In genomic region chrX:52914705-52915104, GRCm38 (mm10) we compare ENCODE assay signal across 15 mouse cellular contexts. TPM values are rescaled to one million over a fixed set of nuclear protein-coding genes. Genes with fewer than 3 reads are reported as not detected.
DNase-seq lines count a peak whose midpoint lies in the region; ATAC-seq lines count a peak whose summit lies in the region.
"Had no signal": no experiment of that assay in that cellular context is flagged by ENCODE, and none has a peak within 500 bp of the region (broad histone marks: within the 10 kb centered on the region; RNA-seq: fewer than 3 reads in every experiment).

No protein-coding gene starts in this region.

- peak overlapping the region; percentile 9; the same call in 1 of the 2 replicates for H3K4me2 ChIP-seq in embryonic facial prominence, embryonic 13.5 days
- peak overlapping the region; percentile 39 for H3K4me2 ChIP-seq in forebrain, embryonic 15.5 days (replicated peaks)
- H3K4me2 ChIP-seq in neural tube, embryonic 13.5 days, result peak overlapping the region; percentile 55
- H3K4me2 ChIP-seq: embryonic facial prominence, embryonic 15.5 days; kidney, embryonic 15.5 days had no signal

- H3K27ac ChIP-seq in embryonic facial prominence, embryonic 13.5 days, result no peak overlapping the region
- H3K27ac ChIP-seq in forebrain, embryonic 15.5 days (replicated peaks), result no peak overlapping the region
- no peak overlapping the region for H3K27ac ChIP-seq in midbrain, embryonic 10.5 days (replicated peaks)
- H3K27ac ChIP-seq in neural tube, embryonic 13.5 days (replicated peaks), result no peak overlapping the region
- H3K27ac ChIP-seq: embryonic facial prominence, embryonic 15.5 days; heart, adult 2 months; kidney, embryonic 15.5 days; lung, embryonic 15.5 days had no signal

- no peaks in the 10 kb centered on the region for H3K9me3 ChIP-seq in embryonic facial prominence, embryonic 13.5 days
- H3K9me3 ChIP-seq in forebrain, embryonic 15.5 days, result no peaks in the 10 kb centered on the region
- no peaks in the 10 kb centered on the region for H3K9me3 ChIP-seq in midbrain, embryonic 10.5 days (replicated peaks)
- no peaks in the 10 kb centered on the region for H3K9me3 ChIP-seq in neural tube, embryonic 13.5 days
- H3K9me3 ChIP-seq: embryonic facial prominence, embryonic 15.5 days; kidney, embryonic 15.5 days; lung, embryonic 15.5 days had no signal

- no peaks in the 10 kb centered on the region for H3K27me3 ChIP-seq in embryonic facial prominence, embryonic 13.5 days
- H3K27me3 ChIP-seq in forebrain, embryonic 15.5 days, result no peaks in the 10 kb centered on the region
- no peaks in the 10 kb centered on the region for H3K27me3 ChIP-seq in midbrain, embryonic 10.5 days (ENCODE audit: low read depth, poor library complexity, severe bottlenecking)
- no peaks in the 10 kb centered on the region for H3K27me3 ChIP-seq in neural tube, embryonic 13.5 days
- H3K27me3 ChIP-seq: embryonic facial prominence, embryonic 15.5 days; kidney, embryonic 15.5 days; lung, embryonic 15.5 days had no signal

- no peak for DNase-seq in midbrain, embryonic 10.5 days (ENCODE audit: low spot score)
- no peak for DNase-seq in adrenal gland, adult 18-20 months (ENCODE audit: low spot score in 2 of 2)
- DNase-seq in testis, postnatal 10 days (ENCODE audit: low spot score), result no peak
- DNase-seq in adrenal gland, postnatal 36 days, result no peak
- DNase-seq: gastrocnemius, postnatal 10 days; heart, adult 2 months; spleen, adult 18-20 months; thymus, postnatal 14 days had no signal

- H3K36me3 ChIP-seq in embryonic facial prominence, embryonic 13.5 days, result no peaks in the 10 kb centered on the region
- no peaks in the 10 kb centered on the region for H3K36me3 ChIP-seq in forebrain, embryonic 15.5 days
- H3K36me3 ChIP-seq in midbrain, embryonic 10.5 days, result peaks cover 17% of the 10 kb centered on the region
- no peaks in the 10 kb centered on the region for H3K36me3 ChIP-seq in neural tube, embryonic 13.5 days
- H3K36me3 ChIP-seq: embryonic facial prominence, embryonic 15.5 days; kidney, embryonic 15.5 days; lung, embryonic 15.5 days had no signal

- no peaks in the 10 kb centered on the region for H3K4me1 ChIP-seq in embryonic facial prominence, embryonic 13.5 days
- peaks cover 5% of the 10 kb centered on the region; the same call in 1 of the 2 replicates for H3K4me1 ChIP-seq in forebrain, embryonic 15.5 days
- peaks cover 9% of the 10 kb centered on the region for H3K4me1 ChIP-seq in midbrain, embryonic 10.5 days
- H3K4me1 ChIP-seq in neural tube, embryonic 13.5 days (replicated peaks), result peaks cover 11% of the 10 kb centered on the region
- H3K4me1 ChIP-seq: embryonic facial prominence, embryonic 15.5 days; kidney, embryonic 15.5 days; lung, embryonic 15.5 days had no signal

- no peak overlapping the region for H3K9ac ChIP-seq in embryonic facial prominence, embryonic 13.5 days
- peak overlapping the region; percentile 30; the same call in 1 of the 2 replicates for H3K9ac ChIP-seq in forebrain, embryonic 15.5 days (replicated peaks)
- H3K9ac ChIP-seq in neural tube, embryonic 13.5 days, result peak overlapping the region; percentile 58
- H3K9ac ChIP-seq: embryonic facial prominence, embryonic 15.5 days; kidney, embryonic 15.5 days; lung, embryonic 15.5 days had no signal

- no peak for ATAC-seq in embryonic facial prominence, embryonic 13.5 days (ENCODE audit: insufficient number of reproducible peaks, insufficient read depth, low FRiP score, low TSS enrichment, low read depth)
- ATAC-seq in forebrain, embryonic 15.5 days (replicated peaks), result no peak
- ATAC-seq in neural tube, embryonic 13.5 days (ENCODE audit: low read depth), result no peak
- ATAC-seq: activated CD4-positive, CD25-positive, alpha-beta regulatory T cell, adult 4 months had no signal

- no peak overlapping the region for H3K4me3 ChIP-seq in embryonic facial prominence, embryonic 13.5 days
- peak overlapping the region; percentile 26 for H3K4me3 ChIP-seq in forebrain, embryonic 15.5 days
- peak overlapping the region; percentile 9; the same call in 1 of the 2 replicates for H3K4me3 ChIP-seq in midbrain, embryonic 10.5 days
- peak overlapping the region; percentile 30 for H3K4me3 ChIP-seq in neural tube, embryonic 13.5 days
- H3K4me3 ChIP-seq: embryonic facial prominence, embryonic 15.5 days; heart, adult 2 months had no signal

RNA-seq across cellular contexts. Expression of gene Phf6, which starts 2.6 kb away (rescaled TPM):
- 64.4 and 64.7 TPM in 2 replicates for polyA plus RNA-seq in embryonic facial prominence, embryonic 13.5 days (2015; fragmentation: Nextera tagmentation; extraction: Ambion mirVana)
- polyA plus RNA-seq in forebrain, embryonic 15.5 days (2015; fragmentation: Nextera tagmentation; extraction: Ambion mirVana), result 94.6 and 97.5 TPM in 2 replicates
- polyA plus RNA-seq in midbrain, embryonic 10.5 days (2016; fragmentation: Nextera tagmentation; extraction: Ambion mirVana), result 94.4 and 100 TPM in 2 replicates
- 69.7 and 79.2 TPM in 2 replicates for polyA plus RNA-seq in neural tube, embryonic 13.5 days (2015; fragmentation: Nextera tagmentation; extraction: Ambion mirVana)
- total RNA-seq in adrenal gland, adult 18-20 months (2021), result 10 to 100 TPM; 14.9 to 16.0 TPM
- 10 to 100 TPM; 14.7 to 21.3 TPM for total RNA-seq in adrenal gland, postnatal 36 days (2021)
